Mouse (Mus musculus) layer of hippocampus, adult 18-20 months (tissue): ENCODE results near the gene Kcnc4. TPM values are rescaled to one million over a fixed set of nuclear protein-coding genes. Genes with fewer than 3 reads are reported as not detected.
A peak's percentile ranks its signal among the peaks of the same experiment; 100 is the strongest.

Experiments
- DNase-seq, 2 experiments: peaks; one replicate each; pipeline ENCODE4 v3.0.0; 2022; ENCODE audit warnings: low spot score in 2 of 2
- long read RNA-seq: library from polyadenylated mRNA; stranded (forward); transcript quantifications from one replicate; pipeline ENCODE4 v2.0.0, GENCODE M21; 2021
- total RNA-seq, 2 experiments: library from RNA; stranded (reverse); gene quantifications; 2 replicates each; pipeline ENCODE4 v1.2.3; 2021

Gene Kcnc4
- 10 to 100 TPM; 59.7 to 70.6 TPM for total RNA-seq
- long read RNA-seq, transcript Kcnc4-201 (4 exons, 3,667 nt) = major isoform, 79 of 121 reads
- long read RNA-seq, partial matches to known transcripts = 5 of 121 reads
- long read RNA-seq, other reads (novel, unspliced or antisense) = 37 of 121 reads

- no peak for DNase-seq
Measured at GRCm38 (mm10) chr3:107459196-107459772, at the start of gene Kcnc4. Kcnc4 (minus strand) TSS chr3:107459552.

- DNase-seq = peak in 1 of 2 experiments; percentile 57
Measured at GRCm38 (mm10) chr3:107508696-107509095, 49.3 kb upstream of the Kcnc4 start.

GRCm38 (mm10) chr3:107507966-107508365 is 48.6 kb upstream of the Kcnc4 start:
- no peak for DNase-seq

- no peak for DNase-seq
Measured at GRCm38 (mm10) chr3:107506531-107506930, 47.2 kb upstream of the Kcnc4 start.

- peak in 1 of 2 experiments; percentile 76 for DNase-seq
Measured at GRCm38 (mm10) chr3:107505464-107506367, 46.4 kb upstream of the Kcnc4 start.

GRCm38 (mm10) chr3:107504542-107504941 is 45.2 kb upstream of the Kcnc4 start:
- DNase-seq = no peak

GRCm38 (mm10) chr3:107503716-107504115 is 44.4 kb upstream of the Kcnc4 start:
- no peak for DNase-seq

GRCm38 (mm10) chr3:107501702-107502151 is 42.4 kb upstream of the Kcnc4 start:
- peak in 1 of 2 experiments; percentile 64 for DNase-seq

GRCm38 (mm10) chr3:107500301-107500700 is 40.9 kb upstream of the Kcnc4 start:
- DNase-seq = no peak

GRCm38 (mm10) chr3:107496086-107496850 is 36.9 kb upstream of the Kcnc4 start:
- no peak for DNase-seq

GRCm38 (mm10) chr3:107495524-107495923 is 36.2 kb upstream of the Kcnc4 start:
- no peak for DNase-seq

- peak; percentile 82 to 93 for DNase-seq
Measured at GRCm38 (mm10) chr3:107491459-107491858, 32.1 kb upstream of the Kcnc4 start.

GRCm38 (mm10) chr3:107488637-107489036 is 29.3 kb upstream of the Kcnc4 start:
- no peak for DNase-seq

- peak in 1 of 2 experiments; percentile 68 for DNase-seq
Measured at GRCm38 (mm10) chr3:107483290-107483689, 23.9 kb upstream of the Kcnc4 start.

GRCm38 (mm10) chr3:107480660-107481059 is 21.3 kb upstream of the Kcnc4 start:
- no peak for DNase-seq

- peak in 1 of 2 experiments; percentile 40 for DNase-seq
Measured at GRCm38 (mm10) chr3:107472198-107472597, 12.8 kb upstream of the Kcnc4 start.

- DNase-seq = no peak
Measured at GRCm38 (mm10) chr3:107469059-107469458, 9.7 kb upstream of the Kcnc4 start.

GRCm38 (mm10) chr3:107468106-107468505 is 8.8 kb upstream of the Kcnc4 start:
- no peak for DNase-seq

GRCm38 (mm10) chr3:107466577-107466976 is 7.2 kb upstream of the Kcnc4 start:
- DNase-seq = peak in 1 of 2 experiments; percentile 85

- peak; percentile 72 to 83 for DNase-seq
Measured at GRCm38 (mm10) chr3:107462160-107462559, 2.8 kb upstream of the Kcnc4 start.

GRCm38 (mm10) chr3:107459773-107460431 is 550 bp upstream of the Kcnc4 start:
- DNase-seq = no peak
